Mouse (Mus musculus) gastrocnemius, adult 8-10 months (tissue): ENCODE measurements around the gene Mgat4a. TPM values are rescaled to one million over a fixed set of nuclear protein-coding genes. Genes with fewer than 3 reads are reported as not detected.

Experiments used
- DNase-seq, 2 experiments: peaks; one replicate each; pipeline ENCODE4 v3.0.0; 2022; ENCODE audit warnings: low spot score in 2 of 2
- total RNA-seq, 4 experiments: library from RNA; stranded (reverse); gene quantifications; 2 replicates each; pipeline ENCODE4 v1.2.4; 2022

Gene Mgat4a
- total RNA-seq, 4 experiments from 2014 or later: 3.8 to 6.7 (median 4.3) TPM

GRCm38 (mm10) chr1:37405137-37405536 is 135.7 kb downstream of the Mgat4a start:
- no peak for DNase-seq

DNA sequence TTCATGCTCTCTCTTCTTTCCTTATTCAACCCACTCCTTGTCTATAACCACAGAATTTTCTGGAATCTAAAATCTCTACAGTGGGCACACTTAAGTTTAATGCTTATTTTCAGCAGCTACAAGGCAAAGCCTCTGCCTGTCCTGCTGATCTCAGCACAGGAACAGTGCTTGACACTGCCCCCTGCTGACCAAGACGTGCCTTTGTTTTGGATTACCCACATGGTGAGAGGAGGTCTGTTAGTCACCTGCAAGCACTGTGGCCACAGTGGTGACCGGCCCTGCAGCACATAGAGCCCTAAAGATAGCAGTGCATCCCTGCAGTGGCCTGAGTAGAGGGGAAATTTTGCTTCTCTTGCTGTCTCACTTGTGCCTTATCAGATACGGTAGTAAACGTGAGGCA is 139.1 kb downstream of the Mgat4a start:
- DNase-seq: peak; percentile 16 to 26

DNA sequence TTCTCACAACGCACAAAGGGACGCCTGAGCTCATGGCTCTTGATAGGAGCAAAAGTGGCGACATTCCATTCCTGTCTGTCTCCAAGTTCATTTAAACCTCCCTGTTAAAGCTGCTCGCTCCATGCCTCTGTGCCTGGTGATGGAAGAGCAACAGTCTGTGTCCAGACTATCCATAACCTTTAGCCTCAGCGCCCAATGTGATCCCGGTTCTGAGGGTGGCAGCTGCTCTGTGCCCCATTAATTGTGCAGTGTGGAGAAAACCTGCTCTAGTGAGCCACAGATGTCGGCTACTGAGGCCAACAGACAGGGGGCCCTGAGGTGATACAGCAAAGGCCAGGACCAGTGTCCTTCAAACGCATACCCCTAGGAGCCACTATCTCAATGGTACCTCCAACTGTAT is 141.1 kb downstream of the Mgat4a start:
- no peak for DNase-seq

DNA sequence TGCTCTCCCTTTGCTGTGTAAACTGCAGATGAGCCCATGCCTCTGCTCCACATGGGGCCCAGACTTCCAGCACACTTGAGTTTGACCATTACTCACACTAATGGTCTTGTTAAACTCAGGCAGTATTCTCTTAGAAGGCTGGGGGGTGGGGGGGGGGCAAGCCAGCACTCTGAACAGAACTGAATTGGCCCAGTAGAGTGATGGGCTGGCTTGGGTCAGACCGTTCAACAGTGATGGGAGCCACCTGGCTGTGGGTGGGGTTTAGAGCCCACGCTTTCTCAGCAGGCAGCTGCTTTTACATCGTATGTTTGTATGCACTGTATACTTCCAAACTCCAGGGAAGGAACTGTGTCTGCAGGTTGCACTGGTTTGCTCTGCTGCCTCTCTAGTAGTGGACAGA is 141.9 kb downstream of the Mgat4a start:
- DNase-seq: no peak

- DNase-seq: no peak
Measured at GRCm38 (mm10) chr1:37396481-37396880, 144.3 kb downstream of the Mgat4a start.

DNA sequence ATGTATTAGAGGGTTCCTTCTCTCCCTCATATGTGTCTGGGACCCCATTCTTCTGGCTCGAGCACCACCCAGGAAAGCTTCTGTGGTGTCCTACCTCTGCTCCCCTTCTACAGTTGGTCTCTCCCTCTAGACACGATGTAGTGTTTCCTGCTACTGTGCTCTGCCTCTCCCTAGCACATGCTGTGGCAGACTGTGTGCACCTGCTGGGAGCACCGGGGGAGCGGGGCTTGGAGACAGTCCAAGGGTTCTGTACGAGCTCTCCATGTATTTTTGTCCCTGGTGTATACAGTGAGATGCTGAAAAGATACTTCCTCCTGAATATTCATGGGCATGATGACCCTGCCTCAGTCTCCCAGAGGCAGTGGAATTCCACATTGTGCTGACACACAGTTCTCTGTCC is 147.6 kb downstream of the Mgat4a start:
- no peak for DNase-seq

Other genes with a start within 250 kb of the Mgat4a start
- gene Inpp4a, start 241.2 kb downstream of the Mgat4a start, total RNA-seq: 10 to 100 TPM; 20.1 to 24.8 (median 21.7) TPM
- gene Coa5, start 110.9 kb downstream of the Mgat4a start, total RNA-seq: 100 to 1,000 TPM in 2 of 4 experiments, 10 to 100 TPM in 2; 79.7 to 115 (median 95.0) TPM
- gene Unc50, start 110.9 kb downstream of the Mgat4a start, total RNA-seq: 10 to 100 TPM in 3 of 4 experiments, 1 to 10 TPM in 1; 9.2 to 16.4 (median 15.3) TPM
- under 1 TPM; 0.18 to 0.67 (median 0.25) TPM for gene 2010300C02Rik, start 179.1 kb upstream of the Mgat4a start, total RNA-seq